Mouse (Mus musculus) myocyte (in vitro differentiated cells): ENCODE measurements around the gene Cd8a.

Experiments used
- MAX ChIP-seq: IDR thresholded peaks from one replicate; pipeline ENCODE4 v1.6.1; 2011; ENCODE audit warnings: low read depth, mild to moderate bottlenecking, control low read depth
- MYOD1 ChIP-seq, 3 experiments: IDR thresholded peaks; one replicate each; pipeline ENCODE4 v1.6.1; 2011; ENCODE audit warnings: control low read depth in 2 of 3, low read depth in 2 of 3, mild to moderate bottlenecking in 2 of 3, moderate library complexity in 1 of 3; ENCODE audit not compliant: insufficient read length in 2 of 3, control insufficient read depth in 1 of 3
- POLR2A ChIP-seq: IDR thresholded peaks from one replicate; pipeline ENCODE4 v1.6.1; 2011; ENCODE audit warnings: low read depth, mild to moderate bottlenecking, control low read depth, moderate library complexity; ENCODE audit not compliant: insufficient read length
- TCF3 ChIP-seq: IDR thresholded peaks from one replicate; pipeline ENCODE4 v1.6.1; 2011; ENCODE audit warnings: low read depth, control low read depth; ENCODE audit not compliant: insufficient read length
- USF1 ChIP-seq: IDR thresholded peaks from one replicate; pipeline ENCODE4 v1.6.1; 2011; ENCODE audit warnings: low read depth, mild to moderate bottlenecking, control low read depth, moderate library complexity

GRCm38 (mm10) chr6:71338941-71339340 is 34.3 kb upstream of the Cd8a start:
- no peak for TF ChIP-seq MYOD1 (IDR thresholded peaks at IDR 0.05; ENCODE audit: control insufficient read depth in 1 of 3, insufficient read length in 2 of 3, low read depth in 2 of 3)
- no peak for TF ChIP-seq USF1
- TF ChIP-seq TCF3, result no peak
- TF ChIP-seq POLR2A, result no peak
- TF ChIP-seq MAX, result no peak
